Mouse (Mus musculus) embryonic fibroblast, embryonic 13.5 days (primary cell): ENCODE measurements at regions not wholly inside any gene's neighbourhood (a gene's known extent, or its start where the extent isn't known, plus 50 kb on each side); places are given as distances from the start of the nearest gene placed in this dataset.

Experiments
- H3K27ac ChIP-seq: 2 replicates; pipeline ENCODE4 v1.5.1; 2012; ENCODE audit warnings: low read length, control low read depth, inconsistent platforms; ENCODE audit not compliant: insufficient read depth
- H3K4me1 ChIP-seq: 2 replicates; pipeline ENCODE4 v1.6.1; 2011; ENCODE audit warnings: low read length; ENCODE audit not compliant: control insufficient read depth, insufficient read depth
- H3K4me3 ChIP-seq: 2 replicates; pipeline ENCODE4 v1.5.1; 2011; ENCODE audit warnings: mild to moderate bottlenecking, control low read depth, low read length; ENCODE audit not compliant: insufficient read depth
- CTCF ChIP-seq: IDR thresholded peaks from 2 replicates; pipeline ENCODE4 v1.5.1; 2011; ENCODE audit warnings: mild to moderate bottlenecking, control low read depth, low read length, moderate library complexity, borderline replicate concordance; ENCODE audit not compliant: insufficient read depth
- POLR2A ChIP-seq: IDR thresholded peaks from 2 replicates; pipeline ENCODE4 v1.6.1; 2011; ENCODE audit warnings: low read depth, mild to moderate bottlenecking, control low read depth, low read length, moderate library complexity

- no peak overlapping the region for H3K27ac ChIP-seq
- TF ChIP-seq CTCF (no peak), POLR2A (no peak)
- no peaks in the 10 kb centered on the region for H3K4me1 ChIP-seq
- H3K4me3 ChIP-seq = no peak overlapping the region
These were observed 169.8 kb downstream of the Diras2 start for GRCm38 (mm10) chr13:52361177-52361846.

DNA sequence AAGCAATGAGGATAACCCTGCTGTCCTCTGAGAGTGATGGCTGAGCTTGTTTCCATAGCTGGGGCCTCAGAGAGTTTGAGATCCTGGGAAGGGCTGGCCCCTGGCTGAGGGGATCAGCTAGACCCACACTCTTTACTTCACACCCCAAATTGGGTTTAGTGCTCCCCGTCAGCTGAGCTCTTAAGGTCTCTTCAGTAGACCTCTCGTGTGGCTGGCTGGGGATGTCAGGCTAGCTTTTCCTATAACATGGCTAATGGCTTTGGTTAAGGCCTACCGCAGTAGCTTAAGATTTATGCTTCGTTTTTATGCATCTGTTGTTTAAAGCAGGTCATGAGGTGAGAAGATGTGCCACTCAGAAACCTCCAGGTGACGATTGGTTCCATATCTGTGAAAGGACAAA is 168.8 kb downstream of the Diras2 start:
- Histone ChIP-seq H3K4me1 (no peaks in the 10 kb centered on the region), H3K4me3 (no peak overlapping the region), H3K27ac (no peak overlapping the region)
- TF ChIP-seq CTCF (no peak), POLR2A (no peak)

DNA sequence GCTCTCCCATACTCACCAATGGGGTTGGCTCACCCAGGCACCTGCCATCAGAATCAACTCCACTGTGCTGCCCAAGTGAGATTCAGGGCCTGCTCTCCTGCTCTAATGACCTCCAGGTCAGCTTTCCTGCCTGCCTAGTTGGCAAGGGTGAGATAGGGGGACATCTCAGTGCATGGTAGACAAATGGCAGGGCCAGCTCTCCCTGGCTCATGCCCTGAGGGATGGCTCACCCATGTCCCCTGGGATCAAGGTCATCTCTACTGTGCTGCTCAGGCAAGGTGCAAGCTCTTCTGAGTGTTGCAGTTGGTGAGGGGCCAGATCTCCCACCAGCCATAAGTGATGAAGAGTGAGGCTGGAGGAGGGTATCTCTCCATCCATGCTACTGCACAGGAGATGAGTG is 161.2 kb downstream of the Diras2 start:
- Histone ChIP-seq H3K4me3 (no peak overlapping the region), H3K4me1 (no peaks in the 10 kb centered on the region), H3K27ac (no peak overlapping the region)
- TF ChIP-seq CTCF (no peak), POLR2A (no peak)

DNA sequence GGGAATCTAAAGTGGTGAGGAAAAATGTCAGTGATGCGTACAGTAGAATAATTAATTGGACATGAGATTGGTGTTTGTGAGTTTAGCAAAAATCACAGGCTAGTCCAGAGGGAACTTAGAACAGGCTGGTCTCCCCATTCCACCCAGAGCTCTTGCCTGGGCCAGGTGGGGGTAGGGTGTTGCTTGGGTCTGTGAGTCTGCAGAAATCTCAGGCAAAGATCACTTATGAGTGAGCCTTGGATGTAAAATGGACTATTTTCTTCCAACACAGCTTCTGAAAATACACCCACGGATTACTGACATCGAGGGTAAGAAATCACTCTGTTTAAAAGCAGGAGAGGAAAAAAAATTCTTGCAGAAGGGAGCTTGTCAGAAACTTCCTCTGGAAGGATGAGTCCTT is 159.1 kb downstream of the Diras2 start:
- TF ChIP-seq POLR2A (no peak), CTCF (no peak)
- no peak overlapping the region for H3K4me3 ChIP-seq
- H3K4me1 ChIP-seq = no peaks in the 10 kb centered on the region
- H3K27ac ChIP-seq = no peak overlapping the region

GRCm38 (mm10) chr13:52374781-52375180 is 156.3 kb downstream of the Diras2 start:
- H3K4me3 ChIP-seq = no peak overlapping the region
- TF ChIP-seq CTCF (no peak), POLR2A (no peak)

DNA sequence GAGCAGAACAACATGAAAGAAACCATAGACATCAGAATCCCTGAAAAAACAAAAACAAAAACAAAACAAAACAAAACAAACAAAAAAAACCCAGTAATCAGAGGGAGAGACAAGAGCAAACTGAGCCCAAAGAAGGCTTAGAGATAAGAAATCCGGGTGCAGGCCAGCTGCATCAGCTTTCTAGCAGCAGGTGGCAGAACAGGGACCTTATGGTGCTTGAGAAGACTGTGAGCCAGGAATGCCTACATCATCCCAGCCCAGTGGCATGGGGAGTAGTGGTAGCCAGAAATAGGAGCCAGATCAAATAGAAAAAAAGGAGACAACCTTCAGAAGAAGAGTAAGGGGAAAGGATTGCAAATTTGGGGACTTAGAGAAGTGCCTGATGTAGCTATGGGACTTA is 152.8 kb downstream of the Diras2 start:
- TF ChIP-seq POLR2A (no peak), CTCF (no peak)

More at GRCm38 (mm10) chr13:52374781-52375180, 156.3 kb downstream of the Diras2 start:
- H3K27ac ChIP-seq = no peak overlapping the region
- H3K4me1 ChIP-seq = no peaks in the 10 kb centered on the region

DNA sequence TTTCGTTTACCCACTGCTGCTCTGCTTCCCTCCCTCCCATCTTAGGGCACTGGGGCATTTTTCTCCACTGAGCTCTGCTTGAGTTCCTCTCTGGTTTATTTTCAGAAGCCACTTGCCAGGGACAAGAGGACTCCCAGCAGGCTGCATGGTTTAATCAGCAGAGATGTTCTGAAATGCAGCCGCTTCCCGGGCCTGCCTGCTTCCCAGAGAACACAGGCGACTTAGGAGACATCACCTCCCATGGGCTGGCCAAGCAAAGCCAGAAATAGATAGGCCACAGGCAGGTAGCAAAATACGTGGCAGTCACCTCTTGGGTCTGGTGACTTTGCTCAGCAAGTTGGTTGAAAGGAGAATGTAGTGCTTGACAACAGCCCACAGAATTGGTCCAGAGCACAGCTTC is 141.8 kb downstream of the Diras2 start:
- peaks cover 2% of the 10 kb centered on the region; the same call in 1 of the 2 replicates for H3K4me1 ChIP-seq
- no peak overlapping the region for H3K4me3 ChIP-seq
- no peak for TF ChIP-seq CTCF
- TF ChIP-seq POLR2A = no peak
- H3K27ac ChIP-seq = no peak overlapping the region

More for the DNA sequence above, 152.8 kb downstream of the Diras2 start:
- Histone ChIP-seq H3K27ac (no peak overlapping the region), H3K4me1 (no peaks in the 10 kb centered on the region), H3K4me3 (no peak overlapping the region)

GRCm38 (mm10) chr13:52395786-52396185 is 135.3 kb downstream of the Diras2 start:
- no peak for TF ChIP-seq POLR2A
- TF ChIP-seq CTCF = no peak
- H3K4me3 ChIP-seq = no peak overlapping the region
- H3K4me1 ChIP-seq = peaks cover 2% of the 10 kb centered on the region; the same call in 1 of the 2 replicates
- H3K27ac ChIP-seq = no peak overlapping the region

DNA sequence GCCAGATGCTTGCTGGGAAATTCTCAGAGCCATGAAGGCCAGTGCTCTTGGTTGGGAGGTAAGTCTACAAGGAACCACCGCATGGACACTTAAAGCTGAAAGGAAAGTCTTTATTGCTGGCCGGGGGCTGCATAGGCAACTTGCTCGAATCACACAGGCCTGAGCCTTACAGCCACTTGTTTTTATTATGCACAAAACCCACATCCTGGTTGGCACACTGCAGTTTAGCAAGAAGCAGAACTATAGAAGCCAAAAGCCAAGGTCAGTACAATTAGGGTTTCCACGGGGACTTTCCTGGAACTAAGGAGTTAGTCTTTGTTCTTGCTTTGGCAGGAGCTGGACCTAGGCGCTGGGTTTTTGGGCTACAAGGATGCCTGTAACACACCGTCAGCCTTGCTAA is 132.7 kb downstream of the Diras2 start:
- Histone ChIP-seq H3K4me3 (no peak overlapping the region), H3K4me1 (no peaks in the 10 kb centered on the region), H3K27ac (no peak overlapping the region)
- TF ChIP-seq POLR2A (no peak), CTCF (no peak)

DNA sequence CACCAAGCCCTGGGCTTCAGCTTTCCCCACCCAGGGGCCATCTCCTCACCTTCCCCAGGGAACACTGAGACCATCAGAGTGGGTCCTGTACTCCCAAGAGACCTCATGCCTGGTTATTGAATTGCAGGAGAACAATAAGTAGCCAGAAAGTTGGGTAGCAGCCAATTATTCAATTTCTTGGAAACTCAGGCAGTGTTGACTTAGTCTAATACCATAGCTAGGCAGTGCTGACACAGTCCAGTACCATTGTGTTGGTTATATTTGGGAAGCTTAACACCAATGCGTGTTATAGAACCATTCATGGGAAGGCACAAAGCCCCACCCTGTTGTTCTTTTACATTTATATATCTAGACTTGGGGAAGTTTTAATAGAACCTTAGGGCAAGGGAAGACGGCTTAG is 131.9 kb downstream of the Diras2 start:
- Histone ChIP-seq H3K4me1 (no peaks in the 10 kb centered on the region), H3K4me3 (no peak overlapping the region), H3K27ac (no peak overlapping the region)
- TF ChIP-seq POLR2A (no peak), CTCF (no peak)

- no peak overlapping the region for H3K27ac ChIP-seq
- no peak overlapping the region for H3K4me3 ChIP-seq
- H3K4me1 ChIP-seq = no peaks in the 10 kb centered on the region
- TF ChIP-seq CTCF (no peak), POLR2A (no peak)
These were observed 127.3 kb downstream of the Diras2 start for GRCm38 (mm10) chr13:52403805-52404204.
